Mouse (Mus musculus): ENCODE measurements around the gene Ppp1cb. TPM values are rescaled to one million over a fixed set of nuclear protein-coding genes. Genes with fewer than 3 reads are reported as not detected.
A peak's percentile ranks its signal among the peaks of the same experiment; 100 is the strongest.

Gene Ppp1cb
- polyA plus RNA-seq, 1 experiment: 531 TPM

DNA sequence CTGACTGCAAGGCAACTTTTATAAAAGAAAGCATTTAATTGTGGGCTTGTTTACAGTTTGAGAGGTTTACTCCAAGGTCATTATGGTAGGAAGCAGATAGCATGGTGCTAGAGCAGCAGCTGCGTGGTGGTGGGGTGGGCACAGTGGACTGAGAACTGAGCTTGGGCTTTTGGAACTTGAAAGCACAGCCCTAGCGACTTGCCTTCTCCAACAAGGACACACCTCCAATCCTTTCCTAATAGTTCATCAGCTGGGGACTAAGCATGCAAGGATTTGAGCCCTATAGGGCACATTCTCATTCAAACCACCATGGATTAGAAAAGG, 14.3 kb downstream of the Ppp1cb start:
- Histone ChIP-seq H3K4me3 (ENCODE audit: insufficient read depth, low read length) (no peak overlapping the region), H3K4me1 (ENCODE audit: control insufficient read depth, insufficient read depth, low read length) (peaks cover 2% of the 10 kb centered on the region), H3K27ac (ENCODE audit: insufficient read depth, low read length) (no peak overlapping the region)
- TF ChIP-seq POLR2A (IDR thresholded peaks at IDR 0.05; ENCODE audit: low read depth, low read length) (no peak), CTCF (IDR thresholded peaks at IDR 0.05; ENCODE audit: borderline replicate concordance, insufficient read depth, low read length) (no peak)

DNA sequence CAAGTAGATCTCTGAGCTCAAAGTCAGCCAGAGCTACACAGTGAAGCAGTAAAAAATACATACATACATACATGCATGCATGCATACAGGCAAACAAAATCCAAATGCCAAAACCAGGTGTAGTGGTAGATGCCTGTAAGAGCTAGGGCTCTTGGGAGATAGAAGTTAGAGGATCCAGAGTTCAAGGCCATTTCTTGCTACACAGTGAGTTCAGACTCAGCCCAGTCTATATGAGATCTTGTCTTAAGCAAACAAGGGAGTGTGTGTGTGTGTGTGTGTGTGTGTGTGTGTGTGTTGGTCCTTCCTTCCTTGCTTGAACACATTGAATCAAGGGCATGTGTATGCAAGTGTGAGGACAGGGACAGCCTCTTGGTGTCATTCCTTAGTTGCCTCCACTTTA, 17.9 kb downstream of the Ppp1cb start:
- H3K27ac ChIP-seq (ENCODE audit: insufficient read depth, low read length): no peak overlapping the region
- peaks cover 2% of the 10 kb centered on the region for H3K4me1 ChIP-seq (ENCODE audit: control insufficient read depth, insufficient read depth, low read length)
- no peak overlapping the region for H3K4me3 ChIP-seq (ENCODE audit: insufficient read depth, low read length)
- no peak for TF ChIP-seq CTCF (IDR thresholded peaks at IDR 0.05; ENCODE audit: borderline replicate concordance, insufficient read depth, low read length)
- no peak for TF ChIP-seq POLR2A (IDR thresholded peaks at IDR 0.05; ENCODE audit: low read depth, low read length)

DNA sequence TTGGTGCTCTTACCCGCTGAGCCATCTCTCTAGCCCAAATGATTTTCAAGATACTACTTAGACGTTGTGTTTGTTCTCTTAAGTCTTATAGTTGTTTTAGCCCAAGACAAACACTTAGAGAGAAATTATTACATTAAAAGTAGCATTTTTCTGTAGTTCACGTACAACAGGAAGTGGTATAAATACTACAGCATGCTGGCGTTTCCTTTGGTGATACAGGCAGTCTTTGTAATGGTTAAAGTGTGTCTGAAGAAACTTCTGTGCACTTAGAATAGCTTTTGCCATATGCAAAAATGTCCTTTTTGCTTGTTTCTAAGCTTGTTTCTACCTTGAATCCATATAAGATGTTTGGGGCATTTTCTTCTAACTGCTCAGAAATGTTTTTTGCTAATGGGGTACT, 20.3 kb downstream of the Ppp1cb start:
- Histone ChIP-seq H3K27ac (ENCODE audit: insufficient read depth, low read length) (no peak overlapping the region), H3K4me1 (ENCODE audit: control insufficient read depth, insufficient read depth, low read length) (peaks cover 2% of the 10 kb centered on the region; the same call in 1 of the 2 replicates), H3K4me3 (ENCODE audit: insufficient read depth, low read length) (no peak overlapping the region)
- TF ChIP-seq POLR2A (IDR thresholded peaks at IDR 0.05; ENCODE audit: low read depth, low read length) (no peak), CTCF (IDR thresholded peaks at IDR 0.05; ENCODE audit: borderline replicate concordance, insufficient read depth, low read length) (no peak)

- no peak overlapping the region for H3K4me3 ChIP-seq (ENCODE audit: insufficient read depth, low read length)
- no peaks in the 10 kb centered on the region for H3K4me1 ChIP-seq (ENCODE audit: control insufficient read depth, insufficient read depth, low read length)
- no peak overlapping the region for H3K27ac ChIP-seq (ENCODE audit: insufficient read depth, low read length)
- TF ChIP-seq POLR2A (IDR thresholded peaks at IDR 0.05; ENCODE audit: low read depth, low read length) (no peak), CTCF (IDR thresholded peaks at IDR 0.05; ENCODE audit: borderline replicate concordance, insufficient read depth, low read length) (no peak)
These were observed 26.8 kb downstream of the Ppp1cb start for GRCm38 (mm10) chr5:32485430-32485829.

DNA sequence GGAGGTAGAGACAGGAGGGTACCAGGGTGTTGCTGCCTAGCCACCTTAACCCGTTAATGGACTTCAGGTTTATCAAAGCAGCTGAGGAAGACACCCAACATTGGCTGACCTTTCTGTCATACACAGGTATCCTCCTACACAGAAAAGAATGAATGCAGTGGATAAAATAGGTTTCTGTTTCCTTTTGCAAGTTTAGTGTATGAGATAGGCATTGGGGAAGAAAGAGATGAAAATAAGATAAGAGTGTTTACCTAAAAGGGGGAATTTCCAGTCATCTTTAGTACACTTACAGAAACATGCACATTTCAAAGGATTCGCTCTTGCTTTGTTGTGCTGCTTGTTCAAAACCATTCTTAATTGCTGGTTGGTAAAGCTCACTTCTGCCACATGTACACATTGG, 29.4 kb downstream of the Ppp1cb start:
- H3K4me3 ChIP-seq (ENCODE audit: insufficient read depth, low read length): no peak overlapping the region
- H3K4me1 ChIP-seq (ENCODE audit: control insufficient read depth, insufficient read depth, low read length): no peaks in the 10 kb centered on the region
- TF ChIP-seq POLR2A (IDR thresholded peaks at IDR 0.05; ENCODE audit: low read depth, low read length): no peak
- no peak for TF ChIP-seq CTCF (IDR thresholded peaks at IDR 0.05; ENCODE audit: borderline replicate concordance, insufficient read depth, low read length)
- H3K27ac ChIP-seq (ENCODE audit: insufficient read depth, low read length): no peak overlapping the region

DNA sequence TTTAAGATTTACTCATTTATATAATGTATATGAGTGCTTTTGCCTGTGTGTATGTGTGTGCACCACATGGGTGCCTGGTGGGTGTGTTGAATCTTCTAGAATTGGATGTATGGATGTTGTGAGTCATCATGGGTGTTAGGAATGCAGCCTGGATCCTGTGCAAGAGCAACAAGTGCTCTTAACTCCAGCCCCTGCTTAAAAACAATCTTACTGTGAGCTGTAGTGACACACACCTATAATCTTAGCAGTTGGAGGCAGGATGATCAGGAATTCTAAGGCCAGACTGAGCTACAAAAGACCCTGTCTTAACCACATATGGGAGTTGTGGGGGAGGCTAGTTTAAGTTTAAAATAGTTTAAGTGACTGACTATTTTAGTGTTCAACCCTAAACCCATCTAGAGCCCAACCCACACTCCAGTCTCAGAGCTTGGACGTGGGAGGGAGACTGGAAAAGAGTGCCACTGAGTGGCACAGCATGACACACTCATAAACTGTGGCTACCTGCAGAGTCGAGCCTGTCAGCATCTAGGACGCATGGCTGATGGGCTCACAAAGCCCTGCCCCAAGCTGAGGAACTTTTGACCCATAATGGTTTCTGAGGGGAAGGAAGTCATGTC, 35.5 kb downstream of the Ppp1cb start:
- Histone ChIP-seq H3K4me1 (ENCODE audit: control insufficient read depth, insufficient read depth, low read length) (peaks cover 5% of the 10 kb centered on the region), H3K27ac (ENCODE audit: insufficient read depth, low read length) (peak overlapping the region; percentile 0; the same call in 1 of the 2 replicates), H3K4me3 (ENCODE audit: insufficient read depth, low read length) (no peak overlapping the region)
- no peak for TF ChIP-seq POLR2A (IDR thresholded peaks at IDR 0.05; ENCODE audit: low read depth, low read length)
- TF ChIP-seq CTCF (IDR thresholded peaks at IDR 0.05; ENCODE audit: borderline replicate concordance, insufficient read depth, low read length): no peak

DNA sequence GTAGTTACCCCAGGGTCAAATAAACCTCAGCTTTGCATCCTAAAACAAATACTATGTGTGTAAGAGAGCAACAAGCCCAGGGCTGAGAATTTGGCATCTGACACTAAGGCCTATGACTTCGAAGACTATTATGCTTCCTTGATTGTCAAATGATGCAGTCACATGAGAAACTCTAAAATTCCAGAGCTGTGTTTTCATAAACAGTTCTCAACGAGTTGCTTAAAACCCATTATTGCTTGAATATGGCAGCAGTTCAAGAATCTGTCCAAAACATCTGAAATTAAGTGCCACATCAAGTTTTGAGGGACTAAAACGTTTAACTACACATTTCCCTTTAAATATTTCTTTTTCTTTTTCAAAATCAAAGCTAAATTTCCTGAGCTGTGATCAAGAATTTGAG, 50.1 kb downstream of the Ppp1cb start:
- Histone ChIP-seq H3K4me1 (ENCODE audit: control insufficient read depth, insufficient read depth, low read length) (no peaks in the 10 kb centered on the region), H3K27ac (ENCODE audit: insufficient read depth, low read length) (no peak overlapping the region), H3K4me3 (ENCODE audit: insufficient read depth, low read length) (no peak overlapping the region)
- TF ChIP-seq POLR2A (IDR thresholded peaks at IDR 0.05; ENCODE audit: low read depth, low read length) (no peak), CTCF (IDR thresholded peaks at IDR 0.05; ENCODE audit: borderline replicate concordance, insufficient read depth, low read length) (no peak)

- Histone ChIP-seq H3K4me3 (ENCODE audit: insufficient read depth, low read length) (no peak overlapping the region), H3K4me1 (ENCODE audit: control insufficient read depth, insufficient read depth, low read length) (no peaks in the 10 kb centered on the region), H3K27ac (ENCODE audit: insufficient read depth, low read length) (no peak overlapping the region)
- TF ChIP-seq POLR2A (IDR thresholded peaks at IDR 0.05; ENCODE audit: low read depth, low read length): no peak
- TF ChIP-seq CTCF (IDR thresholded peaks at IDR 0.05; ENCODE audit: borderline replicate concordance, insufficient read depth, low read length): no peak
These were observed 61.7 kb downstream of the Ppp1cb start for GRCm38 (mm10) chr5:32520381-32520780.

DNA sequence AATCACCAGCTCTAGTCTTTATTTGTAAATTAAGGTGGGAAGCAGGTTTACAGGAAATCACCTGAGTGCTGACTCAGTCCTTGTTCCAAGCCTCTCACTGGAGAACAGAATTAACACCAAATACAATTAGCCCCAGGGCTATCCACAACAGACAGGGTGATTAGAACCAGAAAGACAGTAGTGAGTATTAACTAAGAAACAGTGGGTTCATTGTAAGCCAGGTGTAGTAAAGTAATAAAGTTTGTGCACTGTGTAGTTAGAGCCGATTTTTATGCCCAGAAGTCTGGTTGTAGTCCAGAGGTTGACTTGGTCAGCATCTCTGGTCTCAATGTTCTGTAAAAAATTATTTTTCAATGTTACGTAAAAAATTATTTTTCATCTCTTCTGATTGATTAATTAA, 90.8 kb downstream of the Ppp1cb start:
- TF ChIP-seq CTCF (IDR thresholded peaks at IDR 0.05; ENCODE audit: borderline replicate concordance, insufficient read depth, low read length): no peak
- TF ChIP-seq POLR2A (IDR thresholded peaks at IDR 0.05; ENCODE audit: low read depth, low read length): no peak
- H3K27ac ChIP-seq (ENCODE audit: insufficient read depth, low read length): no peak overlapping the region
- H3K4me3 ChIP-seq (ENCODE audit: insufficient read depth, low read length): no peak overlapping the region
- no peaks in the 10 kb centered on the region for H3K4me1 ChIP-seq (ENCODE audit: control insufficient read depth, insufficient read depth, low read length)

GRCm38 (mm10) chr5:32564697-32565096, 106.1 kb downstream of the Ppp1cb start:
- TF ChIP-seq CTCF (IDR thresholded peaks at IDR 0.05; ENCODE audit: borderline replicate concordance, insufficient read depth, low read length) (no peak), POLR2A (IDR thresholded peaks at IDR 0.05; ENCODE audit: low read depth, low read length) (no peak)
- Histone ChIP-seq H3K27ac (ENCODE audit: insufficient read depth, low read length) (no peak overlapping the region), H3K4me1 (ENCODE audit: control insufficient read depth, insufficient read depth, low read length) (no peaks in the 10 kb centered on the region), H3K4me3 (ENCODE audit: insufficient read depth, low read length) (no peak overlapping the region)

Other genes with a start within 250 kb of the Ppp1cb start
- gene Plb1, start 226.1 kb upstream of the Ppp1cb start, polyA plus RNA-seq (2011; ENCODE audit: insufficient read length, low read depth, missing spikeins): 0.25 and 0.72 TPM in 2 replicates
- 26.4 and 33.0 TPM in 2 replicates for gene Yes1, start 152.3 kb downstream of the Ppp1cb start, polyA plus RNA-seq (2011; ENCODE audit: insufficient read length, low read depth, missing spikeins)